Comparison of ENCODE assay signal across 8 mouse cellular contexts in the genomic region with DNA sequence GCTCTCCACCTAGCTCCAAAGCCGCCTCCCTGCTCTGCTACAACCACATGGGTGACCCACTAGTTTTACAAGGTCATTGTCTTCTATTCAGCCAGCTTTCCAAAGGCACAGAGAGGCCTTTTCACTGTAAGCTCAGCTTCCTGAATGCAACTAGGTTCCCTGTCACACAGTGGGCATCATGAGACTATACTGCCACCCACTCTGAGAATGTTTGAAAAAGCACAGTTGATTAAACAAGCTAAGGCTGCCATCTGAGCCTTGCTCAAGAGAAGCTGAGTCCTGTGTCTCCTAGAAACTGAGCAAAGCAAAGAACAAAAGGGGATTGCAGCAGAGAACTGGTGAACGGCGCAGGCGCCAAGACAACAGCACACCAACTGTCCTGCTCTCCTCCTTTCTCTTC. TPM values are rescaled to one million over a fixed set of nuclear protein-coding genes. Genes with fewer than 3 reads are reported as not detected.
DNase-seq lines count a peak whose midpoint lies in the region; ATAC-seq and TF ChIP-seq lines count a peak whose summit lies in the region.
"Not testable (repeated sequence)": the region's sequence is repeated elsewhere in the genome, so short reads cannot be mapped to it uniquely, and the experiment has no call there.

No protein-coding gene starts in this region.

- H3K4me3 ChIP-seq in forebrain, embryonic 10.5 days; hindbrain, embryonic 15.5 days; midbrain, embryonic 13.5 days (replicated peaks): not testable (repeated sequence)
- peak overlapping the region; percentile 38; the same call in 1 of the 2 replicates for H3K4me3 ChIP-seq in olfactory bulb, adult 2 months (ENCODE audit: insufficient read depth, low read depth, low read length)

- not testable (repeated sequence) for H3K9me3 ChIP-seq in forebrain, embryonic 10.5 days; hindbrain, embryonic 15.5 days; midbrain, embryonic 13.5 days

- H3K36me3 ChIP-seq in forebrain, embryonic 10.5 days (replicated peaks): peaks cover 21% of the 10 kb centered on the region
- not testable (repeated sequence) for H3K36me3 ChIP-seq in hindbrain, embryonic 15.5 days
- 0 out of 2 replicates have a peak, but pooled peaks cover 13% of the 10 kb centered on the region for H3K36me3 ChIP-seq in midbrain, embryonic 13.5 days

- DNase-seq in forebrain, embryonic 10.5 days (ENCODE audit: extremely low spot score, low spot score): not testable (repeated sequence)
- peak; percentile 46 to 66 for DNase-seq in frontal cortex, postnatal 14 days (ENCODE audit: low spot score in 2 of 2)
- DNase-seq in layer of hippocampus, postnatal 10 days (ENCODE audit: low spot score in 2 of 2): peak; percentile 52 to 62
- peak; percentile 63 to 68 for DNase-seq in left cerebral cortex, postnatal 36 days (ENCODE audit: low spot score in 2 of 2)
- DNase-seq in telencephalon, adult 2 months (ENCODE audit: low read depth, low spot score): peak; percentile 60

- H3K9ac ChIP-seq in hindbrain, embryonic 15.5 days; midbrain, embryonic 13.5 days (replicated peaks): not testable (repeated sequence)

- TF ChIP-seq CTCF in olfactory bulb, adult 2 months (IDR thresholded peaks at IDR 0.05; ENCODE audit: insufficient read depth, low read depth, low read length): not testable (repeated sequence)

- peaks cover 28% of the 10 kb centered on the region for H3K4me1 ChIP-seq in forebrain, embryonic 10.5 days
- H3K4me1 ChIP-seq in hindbrain, embryonic 15.5 days (replicated peaks): peaks cover 16% of the 10 kb centered on the region
- H3K4me1 ChIP-seq in midbrain, embryonic 13.5 days (replicated peaks): peaks cover 27% of the 10 kb centered on the region
- peaks cover 38% of the 10 kb centered on the region for H3K4me1 ChIP-seq in olfactory bulb, adult 2 months (ENCODE audit: control insufficient read depth, insufficient read depth, low read length)

- not testable (repeated sequence) for TF ChIP-seq POLR2A in olfactory bulb, adult 2 months (IDR thresholded peaks at IDR 0.05; ENCODE audit: insufficient read depth, low read depth, low read length)

- intact Hi-C loops in left cerebral cortex, postnatal 36 days (cut with DNase I): not testable (repeated sequence)

- 80% methylated on average over 4 of the region's 4 CpGs for WGBS in forebrain, embryonic 10.5 days
- WGBS in hindbrain, embryonic 15.5 days: 68% methylated on average over 4 of the region's 4 CpGs
- 62% methylated on average over 4 of the region's 4 CpGs for WGBS in midbrain, embryonic 13.5 days
- WGBS in olfactory bulb, adult 2 months: 44% methylated on average over 4 of the region's 4 CpGs

- H3K4me2 ChIP-seq in hindbrain, embryonic 15.5 days; midbrain, embryonic 13.5 days (replicated peaks): not testable (repeated sequence)

- peak; percentile 46 for ATAC-seq in hindbrain, embryonic 15.5 days (ENCODE audit: low FRiP score, low read depth)
- ATAC-seq in midbrain, embryonic 13.5 days: peak; percentile 41

- H3K27me3 ChIP-seq in forebrain, embryonic 10.5 days (ENCODE audit: poor library complexity, severe bottlenecking); hindbrain, embryonic 15.5 days; midbrain, embryonic 13.5 days: not testable (repeated sequence)

- H3K27ac ChIP-seq in forebrain, embryonic 10.5 days: peak overlapping the region; percentile 66; the same call in 1 of the 2 replicates
- H3K27ac ChIP-seq in hindbrain, embryonic 15.5 days (replicated peaks): peak overlapping the region; percentile 82
- H3K27ac ChIP-seq in midbrain, embryonic 13.5 days: peak overlapping the region; percentile 80
- peak overlapping the region; percentile 90 for H3K27ac ChIP-seq in olfactory bulb, adult 2 months (ENCODE audit: insufficient read depth, low read depth, low read length)

RNA-seq across cellular contexts. Expression of gene Pisd, which starts 44.1 kb away (rescaled TPM):
- polyA plus RNA-seq in forebrain, embryonic 10.5 days (2016; fragmentation: Nextera tagmentation; extraction: Ambion mirVana): 76.8 and 78.3 TPM in 2 replicates
- 88.6 and 99.7 TPM in 2 replicates for polyA plus RNA-seq in hindbrain, embryonic 15.5 days (2015; fragmentation: Nextera tagmentation; extraction: Ambion mirVana)
- 10 to 100 TPM; 52.3 to 55.6 TPM for total RNA-seq in layer of hippocampus, postnatal 10 days (2021)
- total RNA-seq in left cerebral cortex, postnatal 36 days (2021): 10 to 100 TPM; 57.2 to 57.7 TPM
- polyA plus RNA-seq in midbrain, embryonic 13.5 days (2015; fragmentation: Nextera tagmentation; extraction: Ambion mirVana): 98.1 and 106 TPM in 2 replicates
- not detected in 2 replicates for polyA plus RNA-seq in olfactory bulb, adult 2 months (2012; ENCODE audit: insufficient read depth, insufficient read length, low replicate concordance, missing spikeins)
